Mouse (Mus musculus): ENCODE measurements at regions not wholly inside any gene's neighbourhood (a gene's known extent, or its start where the extent isn't known, plus 50 kb on each side); places are given as distances from the start of the nearest gene placed in this dataset.
A peak's percentile ranks its signal among the peaks of the same experiment; 100 is the strongest.

- no peaks in the 10 kb centered on the region for H3K4me1 ChIP-seq (replicated peaks; ENCODE audit: control insufficient read depth, insufficient read depth)
- H3K27ac ChIP-seq (replicated peaks) = no peak overlapping the region
- H3K9me3 ChIP-seq (ENCODE audit: control insufficient read depth, low read length) = no peaks in the 10 kb centered on the region
- no peak overlapping the region for H3K4me2 ChIP-seq (replicated peaks; ENCODE audit: low read depth)
- 80% methylated on average over 7 of the region's 7 CpGs for WGBS
- no peak for TF ChIP-seq EP300 (optimal IDR thresholded peaks at IDR 0.05)
- no peak for TF ChIP-seq CTCF (IDR thresholded peaks at IDR 0.05; ENCODE audit: low read depth)
- no peaks in the 10 kb centered on the region for H3K27me3 ChIP-seq (ENCODE audit: control insufficient read depth, insufficient read depth, low read length)
- H3K36me3 ChIP-seq (ENCODE audit: control insufficient read depth, insufficient read depth, low read length) = no peaks in the 10 kb centered on the region
- no peak overlapping the region for H3K9ac ChIP-seq (ENCODE audit: low read length)
- H3K4me3 ChIP-seq (ENCODE audit: low read depth, low read length) = no peak overlapping the region
- no peak for DNase-seq (ENCODE audit: low spot score)
- ATAC-seq (ENCODE audit: low FRiP score, low TSS enrichment) = no peak
These were observed 240.7 kb upstream of the Pitrm1 start for GRCm38 (mm10) chr13:6306989-6307917.

DNA sequence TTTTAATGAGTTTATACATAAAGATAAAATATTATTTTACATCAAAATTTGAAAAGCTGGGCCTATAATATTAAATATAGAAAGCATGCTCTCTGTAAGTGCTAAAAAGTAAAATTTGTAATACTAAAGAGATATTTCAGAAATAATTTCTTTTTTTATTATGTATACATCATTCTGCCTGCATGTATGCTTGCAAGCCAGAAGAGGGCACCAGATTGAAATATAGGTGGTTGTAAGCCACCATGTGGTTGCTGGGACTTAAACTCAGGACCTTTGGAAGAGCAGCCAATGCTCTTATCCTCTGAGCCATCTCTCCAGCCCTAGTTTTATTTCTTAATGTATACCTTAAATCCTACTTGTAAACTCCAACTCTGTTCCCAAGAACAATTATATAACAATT, 231.7 kb upstream of the Pitrm1 start:
- TF ChIP-seq EP300 (optimal IDR thresholded peaks at IDR 0.05) (no peak), CTCF (IDR thresholded peaks at IDR 0.05; ENCODE audit: low read depth) (peak; percentile 34)
- DNase-seq (ENCODE audit: low spot score) (no peak), ATAC-seq (ENCODE audit: low FRiP score, low TSS enrichment) (no peak)
- no peaks in the 10 kb centered on the region for H3K9me3 ChIP-seq (ENCODE audit: control insufficient read depth, low read length)
- no peaks in the 10 kb centered on the region for H3K27me3 ChIP-seq (ENCODE audit: control insufficient read depth, insufficient read depth, low read length)
- no peaks in the 10 kb centered on the region for H3K4me1 ChIP-seq (replicated peaks; ENCODE audit: control insufficient read depth, insufficient read depth)
- no peak overlapping the region for H3K4me3 ChIP-seq (ENCODE audit: low read depth, low read length)
- no peak overlapping the region for H3K9ac ChIP-seq (ENCODE audit: low read length)
- no peaks in the 10 kb centered on the region for H3K36me3 ChIP-seq (ENCODE audit: control insufficient read depth, insufficient read depth, low read length)
- H3K27ac ChIP-seq (replicated peaks) = no peak overlapping the region
- no peak overlapping the region for H3K4me2 ChIP-seq (replicated peaks; ENCODE audit: low read depth)

GRCm38 (mm10) chr13:6323948-6324347, 224.0 kb upstream of the Pitrm1 start:
- no peaks in the 10 kb centered on the region for H3K4me1 ChIP-seq (replicated peaks; ENCODE audit: control insufficient read depth, insufficient read depth)
- ATAC-seq (ENCODE audit: low FRiP score, low TSS enrichment) (no peak), DNase-seq (ENCODE audit: low spot score) (no peak)
- H3K27me3 ChIP-seq (ENCODE audit: control insufficient read depth, insufficient read depth, low read length) = no peaks in the 10 kb centered on the region
- no peak overlapping the region for H3K4me2 ChIP-seq (replicated peaks; ENCODE audit: low read depth)
- no peak overlapping the region for H3K27ac ChIP-seq (replicated peaks)
- H3K9me3 ChIP-seq (ENCODE audit: control insufficient read depth, low read length) = no peaks in the 10 kb centered on the region
- no peak overlapping the region for H3K4me3 ChIP-seq (ENCODE audit: low read depth, low read length)
- no peak overlapping the region for H3K9ac ChIP-seq (ENCODE audit: low read length)
- WGBS = 58% methylated on average over 2 of the region's 2 CpGs
- TF ChIP-seq CTCF (IDR thresholded peaks at IDR 0.05; ENCODE audit: low read depth) = no peak
- no peak for TF ChIP-seq EP300 (optimal IDR thresholded peaks at IDR 0.05)
- H3K36me3 ChIP-seq (ENCODE audit: control insufficient read depth, insufficient read depth, low read length) = no peaks in the 10 kb centered on the region

DNA sequence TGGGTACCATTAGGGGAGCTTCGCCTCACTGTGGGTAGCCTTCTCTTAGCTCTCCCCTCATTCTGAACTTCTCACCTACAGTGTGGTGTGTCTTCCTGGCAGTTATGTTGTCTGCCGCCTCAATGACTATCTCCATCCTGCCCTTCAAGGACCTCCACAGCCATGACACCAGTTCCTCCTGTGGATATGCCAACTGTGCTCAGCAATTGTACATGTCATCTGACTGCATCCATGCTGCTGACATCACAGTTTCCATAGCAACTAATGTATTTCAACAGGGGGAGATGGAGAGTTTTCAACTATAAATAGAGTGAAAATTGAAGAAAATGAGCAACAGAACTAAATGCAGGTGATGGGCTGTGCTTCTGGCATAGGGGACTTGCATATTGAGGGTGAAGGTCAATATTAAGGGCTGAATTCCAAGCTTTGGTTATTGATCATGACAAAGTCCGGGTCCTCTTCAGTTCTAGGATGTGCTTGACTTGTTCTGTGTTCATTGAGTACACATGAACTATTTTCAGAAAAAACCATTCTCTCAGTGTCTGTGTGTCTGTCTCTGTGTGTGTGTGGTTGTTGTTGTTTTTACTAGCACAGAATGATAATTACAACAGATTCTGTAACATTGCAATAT, 217.5 kb upstream of the Pitrm1 start:
- H3K4me1 ChIP-seq (replicated peaks; ENCODE audit: control insufficient read depth, insufficient read depth) = no peaks in the 10 kb centered on the region
- ATAC-seq (ENCODE audit: low FRiP score, low TSS enrichment) = no peak
- H3K4me3 ChIP-seq (ENCODE audit: low read depth, low read length) = no peak overlapping the region
- H3K27me3 ChIP-seq (ENCODE audit: control insufficient read depth, insufficient read depth, low read length) = no peaks in the 10 kb centered on the region
- 93% methylated on average over 3 of the region's 3 CpGs for WGBS
- no peaks in the 10 kb centered on the region for H3K36me3 ChIP-seq (ENCODE audit: control insufficient read depth, insufficient read depth, low read length)
- no peak overlapping the region for H3K4me2 ChIP-seq (replicated peaks; ENCODE audit: low read depth)
- TF ChIP-seq CTCF (IDR thresholded peaks at IDR 0.05; ENCODE audit: low read depth) (no peak), EP300 (optimal IDR thresholded peaks at IDR 0.05) (no peak)
- DNase-seq (ENCODE audit: low spot score) = no peak
- H3K9me3 ChIP-seq (ENCODE audit: control insufficient read depth, low read length) = no peaks in the 10 kb centered on the region
- H3K9ac ChIP-seq (ENCODE audit: low read length) = no peak overlapping the region
- no peak overlapping the region for H3K27ac ChIP-seq (replicated peaks)

DNA sequence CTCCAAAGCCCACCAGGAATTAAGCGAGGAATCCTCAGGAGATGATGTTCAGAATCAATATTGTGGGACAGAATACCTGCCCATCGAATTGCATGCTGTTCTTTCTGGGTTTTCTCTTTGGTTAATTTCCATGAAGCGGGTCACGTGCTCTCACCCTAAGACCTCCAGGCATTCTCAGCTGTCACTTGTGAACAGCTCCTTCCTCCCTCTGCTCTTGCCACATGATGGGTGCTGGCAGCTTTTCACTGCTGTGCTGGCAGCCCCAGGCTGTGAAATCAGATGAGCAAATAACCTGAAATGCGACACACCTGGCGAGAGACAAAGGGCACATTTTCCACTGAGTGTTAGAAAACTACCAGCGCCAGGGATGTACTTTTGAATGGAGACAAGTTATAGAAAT, 207.8 kb upstream of the Pitrm1 start:
- Histone ChIP-seq H3K9me3 (ENCODE audit: control insufficient read depth, low read length) (no peaks in the 10 kb centered on the region), H3K9ac (ENCODE audit: low read length) (no peak overlapping the region), H3K4me2 (replicated peaks; ENCODE audit: low read depth) (no peak overlapping the region), H3K36me3 (ENCODE audit: control insufficient read depth, insufficient read depth, low read length) (no peaks in the 10 kb centered on the region), H3K27ac (replicated peaks) (no peak overlapping the region), H3K4me3 (ENCODE audit: low read depth, low read length) (no peak overlapping the region), H3K4me1 (replicated peaks; ENCODE audit: control insufficient read depth, insufficient read depth) (no peaks in the 10 kb centered on the region), H3K27me3 (ENCODE audit: control insufficient read depth, insufficient read depth, low read length) (no peaks in the 10 kb centered on the region)
- TF ChIP-seq EP300 (optimal IDR thresholded peaks at IDR 0.05) (no peak), CTCF (IDR thresholded peaks at IDR 0.05; ENCODE audit: low read depth) (no peak)
- DNase-seq (ENCODE audit: low spot score) = no peak
- WGBS = 60% methylated on average over 7 of the region's 7 CpGs
- ATAC-seq (ENCODE audit: low FRiP score, low TSS enrichment) = no peak
